Mouse (Mus musculus) leukemia stem cell, adult 10-12 weeks (primary cell): ENCODE measurements around the gene Il1f5. TPM values are rescaled to one million over a fixed set of nuclear protein-coding genes. Genes with fewer than 3 reads are reported as not detected.

Source experiments
- polyA plus RNA-seq: library from polyadenylated mRNA; stranded (reverse); fragments of >175 nt; gene quantifications from 2 replicates; pipeline ENCODE4 v1.2.3, GENCODE M21; 2012; ENCODE audit warnings: low replicate concordance

The Il1f5 gene
- polyA plus RNA-seq, result 0.22 TPM in 1 of 2 replicates, not detected in the other

GRCm38 (mm10) chr2:24276654-24277053 lies at the start of gene Il1f5:
Gene Il1f5 (plus strand): TSS chr2:24276954.

GRCm38 (mm10) chr2:24290896-24291295 lies 14.1 kb downstream of the Il1f5 start, which contains the start of gene Il1f10:
Gene Il1f10 (plus strand): TSS chr2:24291196.

Other genes with a start within 250 kb of the Il1f5 start
- not detected in 2 replicates for gene Hnmt, start 227.6 kb upstream of the Il1f5 start, polyA plus RNA-seq
- gene Tbpl2, start 180.4 kb upstream of the Il1f5 start, polyA plus RNA-seq, result not detected in 2 replicates
- not detected in 2 replicates for gene Il1f8, start 123.8 kb upstream of the Il1f5 start, polyA plus RNA-seq
- not detected in 2 replicates for gene Il1f9, start 90.5 kb upstream of the Il1f5 start, polyA plus RNA-seq
- gene Il1f6, start 61.5 kb upstream of the Il1f5 start, polyA plus RNA-seq, result not detected in 2 replicates
- not detected in 2 replicates for gene Il1f10, start 14.2 kb downstream of the Il1f5 start, polyA plus RNA-seq
- 0.25 TPM in 1 of 2 replicates, not detected in the other for gene Il1rn, start 59.9 kb downstream of the Il1f5 start, polyA plus RNA-seq
- gene Psd4, start 90.6 kb downstream of the Il1f5 start, polyA plus RNA-seq, result 15.3 and 27.5 TPM in 2 replicates
- gene Pax8, start 198.6 kb downstream of the Il1f5 start, polyA plus RNA-seq, result not detected in 2 replicates